Mouse (Mus musculus): Measurements from ENCODE around the gene Melk.

Gene Melk

GRCm38 (mm10) chr4:44300781-44301750, at the start of gene Melk:
Melk (plus strand) TSS chr4:44300876.
- DNase-seq (ENCODE audit: inconsistent ontology term) = peak; percentile 90

- no peak for DNase-seq (ENCODE audit: inconsistent ontology term)
These were observed 49.2 kb upstream of the Melk start for GRCm38 (mm10) chr4:44251521-44251920.

- DNase-seq (ENCODE audit: inconsistent ontology term) = no peak
These were observed 48.4 kb upstream of the Melk start for GRCm38 (mm10) chr4:44251966-44252916.

GRCm38 (mm10) chr4:44253191-44253590, 47.5 kb upstream of the Melk start:
- DNase-seq (ENCODE audit: inconsistent ontology term) = no peak

GRCm38 (mm10) chr4:44254579-44254978, 46.1 kb upstream of the Melk start:
- no peak for DNase-seq (ENCODE audit: inconsistent ontology term)

- DNase-seq (ENCODE audit: inconsistent ontology term) = no peak
These were observed 41.5 kb upstream of the Melk start for GRCm38 (mm10) chr4:44259126-44259525.

GRCm38 (mm10) chr4:44260244-44260643, 40.4 kb upstream of the Melk start:
- peak; percentile 64 for DNase-seq (ENCODE audit: inconsistent ontology term)

GRCm38 (mm10) chr4:44265500-44265899, 35.2 kb upstream of the Melk start:
- no peak for DNase-seq (ENCODE audit: inconsistent ontology term)

- DNase-seq (ENCODE audit: inconsistent ontology term) = no peak
These were observed 33.2 kb upstream of the Melk start for GRCm38 (mm10) chr4:44267437-44267836.

- no peak for DNase-seq (ENCODE audit: inconsistent ontology term)
These were observed 31.3 kb upstream of the Melk start for GRCm38 (mm10) chr4:44269376-44269817.

GRCm38 (mm10) chr4:44271134-44271533, 29.5 kb upstream of the Melk start:
- DNase-seq (ENCODE audit: inconsistent ontology term) = no peak

GRCm38 (mm10) chr4:44281597-44282265, 18.9 kb upstream of the Melk start:
- DNase-seq (ENCODE audit: inconsistent ontology term) = peak; percentile 71

- DNase-seq (ENCODE audit: inconsistent ontology term) = peak; percentile 47
These were observed 8.1 kb upstream of the Melk start for GRCm38 (mm10) chr4:44292534-44292933.

- peak; percentile 9 for DNase-seq (ENCODE audit: inconsistent ontology term)
These were observed 4.8 kb upstream of the Melk start for GRCm38 (mm10) chr4:44295837-44296236.

- no peak for DNase-seq (ENCODE audit: inconsistent ontology term)
These were observed 5.9 kb downstream of the Melk start for GRCm38 (mm10) chr4:44306585-44306984.

GRCm38 (mm10) chr4:44310429-44310828, 9.8 kb downstream of the Melk start:
- no peak for DNase-seq (ENCODE audit: inconsistent ontology term)

- no peak for DNase-seq (ENCODE audit: inconsistent ontology term)
These were observed 10.2 kb downstream of the Melk start for GRCm38 (mm10) chr4:44310911-44311310.

GRCm38 (mm10) chr4:44316270-44316809, 15.7 kb downstream of the Melk start:
- DNase-seq (ENCODE audit: inconsistent ontology term) = no peak

- DNase-seq (ENCODE audit: inconsistent ontology term) = no peak
These were observed 19.8 kb downstream of the Melk start for GRCm38 (mm10) chr4:44320448-44320847.

- no peak for DNase-seq (ENCODE audit: inconsistent ontology term)
These were observed 21.4 kb downstream of the Melk start for GRCm38 (mm10) chr4:44322124-44322523.

- DNase-seq (ENCODE audit: inconsistent ontology term) = peak; percentile 16
These were observed 24.8 kb downstream of the Melk start for GRCm38 (mm10) chr4:44325453-44325852.

All from Muller cell, postnatal 12 days (primary cell).